Mouse (Mus musculus) hindbrain, postnatal 0 days (tissue): ENCODE measurements around the gene Zfp384. TPM values are rescaled to one million over a fixed set of nuclear protein-coding genes. Genes with fewer than 3 reads are reported as not detected.

Source experiments
- ATAC-seq: fragments of 200-750 bp; cut with Nextera tagmentation; 2 replicates; pipeline ENCODE4 v1.8.0; 2017; ENCODE audit warnings: mild to moderate bottlenecking, moderate TSS enrichment, moderate library complexity
- DNase-seq: peaks from one replicate; pipeline ENCODE4 v3.0.0-alpha.2; 2015; ENCODE audit warnings: low spot score
- H3K27ac ChIP-seq: fragments of 300-500 bp; sonication (generic); 2 replicates; pipeline ENCODE4 v1.5.1; 2014; ENCODE audit warnings: mild to moderate bottlenecking
- H3K27me3 ChIP-seq: fragments of 300-500 bp; sonication (generic); 2 replicates; pipeline ENCODE4 v1.6.1; 2014; ENCODE audit warnings: low read length, mixed read lengths; ENCODE audit not compliant: insufficient read depth
- H3K36me3 ChIP-seq: fragments of 300-500 bp; sonication (generic); 2 replicates; pipeline ENCODE4 v1.6.1; 2014; ENCODE audit warnings: low read length, mixed read lengths; ENCODE audit not compliant: insufficient read depth
- H3K4me1 ChIP-seq: fragments of 300-500 bp; sonication (generic); 2 replicates; pipeline ENCODE4 v1.6.1; 2014; ENCODE audit warnings: antibody characterized with exemption, low read length, mixed read lengths; ENCODE audit not compliant: insufficient read depth
- H3K4me2 ChIP-seq: fragments of 300-500 bp; sonication (generic); 2 replicates; pipeline ENCODE4 v1.6.1; 2014; ENCODE audit warnings: low read depth, mild to moderate bottlenecking, low read length, moderate library complexity, mixed read lengths
- H3K4me3 ChIP-seq: fragments of 300-500 bp; sonication (generic); 2 replicates; pipeline ENCODE4 v1.5.1; 2014; ENCODE audit warnings: low read length
- H3K9ac ChIP-seq: fragments of 300-500 bp; sonication (generic); replicated peaks from 2 replicates; pipeline ENCODE4 v1.6.1; 2014; ENCODE audit warnings: mild to moderate bottlenecking, low read length, moderate library complexity, mixed read lengths
- H3K9me3 ChIP-seq: fragments of 300-500 bp; sonication (generic); 2 replicates; pipeline ENCODE4 v1.6.1; 2016; ENCODE audit warnings: low read length, mixed read lengths
- CTCF ChIP-seq: IDR thresholded peaks from 2 replicates; pipeline ENCODE4 v1.5.1; 2016; ENCODE audit warnings: antibody characterized with exemption, control low read depth, low read depth
- WGBS: fragments of 180-500 bp; shearing (Covaris S2); extraction: QIAGEN DNeasy Blood & Tissue Kit; methylation state at CpG from one replicate; pipeline ENCODE4 v1.1.7; 2014; 5-methylcytosine and 5-hydroxymethylcytosine counted together
- polyA plus RNA-seq: library from polyadenylated mRNA; unstranded; fragments of >200 nt; fragmentation: Nextera tagmentation; extraction: Ambion mirVana; gene quantifications from 2 replicates; pipeline ENCODE4 v1.2.1, GENCODE M21; 2015
- total RNA-seq: library from RNA; depleted of rRNA; stranded (reverse); fragments of >200 nt; gene quantifications from 2 replicates; pipeline ENCODE4 v1.2.3, GENCODE M21; 2014; rRNA removed

Gene Zfp384
- 37.3 and 38.6 TPM in 2 replicates for total RNA-seq
- 10.3 and 11.6 TPM in 2 replicates for polyA plus RNA-seq

GRCm38 (mm10) chr6:125009129-125009180 lies at the start of gene Zfp384:
Gene Zfp384, plus strand, starts transcription at chr6:125009145.
- TF ChIP-seq CTCF, result no peak
- no peaks in the 10 kb centered on the region for H3K9me3 ChIP-seq
- WGBS, result 0% methylated on average over 3 of the region's 3 CpGs
- peak within 1 kb of the TSS; percentile 98 for H3K27ac ChIP-seq
- DNase-seq (no peak), ATAC-seq (no peak)
- peaks cover 13% of the 10 kb centered on the region; the same call in 1 of the 2 replicates for H3K36me3 ChIP-seq
- peak within 1 kb of the TSS; percentile 84 for H3K4me2 ChIP-seq
- H3K9ac ChIP-seq, result peak within 1 kb of the TSS; percentile 93
- no peaks in the 10 kb centered on the region for H3K27me3 ChIP-seq
- H3K4me1 ChIP-seq, result peaks cover 4% of the 10 kb centered on the region; the same call in 1 of the 2 replicates
- H3K4me3 ChIP-seq, result peak within 1 kb of the TSS; percentile 79

GRCm38 (mm10) chr6:124959960-124960359 lies 49.0 kb upstream of the Zfp384 start:
- no peak overlapping the region for H3K4me3 ChIP-seq
- H3K36me3 ChIP-seq, result peaks cover 29% of the 10 kb centered on the region
- H3K4me1 ChIP-seq, result peaks cover 5% of the 10 kb centered on the region
- DNase-seq, result no peak
- no peak overlapping the region for H3K4me2 ChIP-seq
- H3K27me3 ChIP-seq, result no peaks in the 10 kb centered on the region
- TF ChIP-seq CTCF, result no peak
- H3K27ac ChIP-seq, result no peak overlapping the region
- WGBS, result 90% methylated on average over 13 of the region's 13 CpGs
- H3K9ac ChIP-seq, result no peak overlapping the region
- no peak for ATAC-seq
- no peaks in the 10 kb centered on the region for H3K9me3 ChIP-seq

- no peak overlapping the region for H3K27ac ChIP-seq
- H3K9me3 ChIP-seq, result no peaks in the 10 kb centered on the region
- WGBS, result 92% methylated on average over 12 of the region's 12 CpGs
- DNase-seq (no peak), ATAC-seq (no peak)
- H3K9ac ChIP-seq, result no peak overlapping the region
- H3K4me3 ChIP-seq, result no peak overlapping the region
- no peak for TF ChIP-seq CTCF
- H3K4me1 ChIP-seq, result peaks cover 6% of the 10 kb centered on the region
- no peak overlapping the region for H3K4me2 ChIP-seq
- no peaks in the 10 kb centered on the region for H3K27me3 ChIP-seq
- H3K36me3 ChIP-seq, result peaks cover 29% of the 10 kb centered on the region
These were observed 47.9 kb upstream of the Zfp384 start for GRCm38 (mm10) chr6:124961021-124961420.

GRCm38 (mm10) chr6:124964638-124965037 lies 44.3 kb upstream of the Zfp384 start:
- H3K4me3 ChIP-seq, result peak overlapping the region; percentile 59
- peak overlapping the region; percentile 88 for H3K4me2 ChIP-seq
- H3K36me3 ChIP-seq, result peaks cover 17% of the 10 kb centered on the region
- peaks cover 12% of the 10 kb centered on the region for H3K4me1 ChIP-seq
- DNase-seq, result no peak
- TF ChIP-seq CTCF, result no peak
- ATAC-seq, result peak; percentile 30
- H3K27ac ChIP-seq, result peak overlapping the region; percentile 91
- peak overlapping the region; percentile 84 for H3K9ac ChIP-seq
- 44% methylated on average over 16 of the region's 16 CpGs for WGBS
- no peaks in the 10 kb centered on the region for H3K9me3 ChIP-seq
- H3K27me3 ChIP-seq, result no peaks in the 10 kb centered on the region

- TF ChIP-seq CTCF, result 0 out of 2 replicates have a peak, but pooled peaks have one; percentile 18
These were observed 43.7 kb upstream of the Zfp384 start, which contains the start of gene Cops7a for GRCm38 (mm10) chr6:124965088-124965719. Gene Cops7a, minus strand, starts transcription at chr6:124965538.

GRCm38 (mm10) chr6:124965747-124966146 lies 43.2 kb upstream of the Zfp384 start:
- Histone ChIP-seq H3K4me3 (peak overlapping the region; percentile 59), H3K4me2 (peak overlapping the region; percentile 88), H3K9me3 (no peaks in the 10 kb centered on the region), H3K4me1 (peaks cover 12% of the 10 kb centered on the region), H3K27me3 (no peaks in the 10 kb centered on the region), H3K27ac (peak overlapping the region; percentile 91), H3K9ac (peak overlapping the region; percentile 84), H3K36me3 (peaks cover 7% of the 10 kb centered on the region)
- no peak for DNase-seq
- WGBS, result 15% methylated on average over 15 of the region's 15 CpGs
- no peak for ATAC-seq
- TF ChIP-seq CTCF, result no peak

More at GRCm38 (mm10) chr6:124965088-124965719, 43.7 kb upstream of the Zfp384 start, which contains the start of gene Cops7a:
- Histone ChIP-seq H3K27me3 (no peaks in the 10 kb centered on the region), H3K36me3 (peaks cover 12% of the 10 kb centered on the region), H3K9ac (peak within 1 kb of the TSS; percentile 84), H3K4me1 (peaks cover 12% of the 10 kb centered on the region), H3K27ac (peak within 1 kb of the TSS; percentile 91), H3K4me2 (peak within 1 kb of the TSS; percentile 88), H3K4me3 (peak within 1 kb of the TSS; percentile 59), H3K9me3 (no peaks in the 10 kb centered on the region)
- ATAC-seq (peak; percentile 95), DNase-seq (peak; percentile 97)
- under 1% methylated on average over 67 of the region's 68 CpGs for WGBS

- Histone ChIP-seq H3K27me3 (no peaks in the 10 kb centered on the region), H3K4me3 (peak overlapping the region; percentile 59), H3K36me3 (no peaks in the 10 kb centered on the region), H3K4me1 (peaks cover 12% of the 10 kb centered on the region), H3K4me2 (peak overlapping the region; percentile 88), H3K9ac (peak overlapping the region; percentile 84; the same call in 1 of the 2 replicates), H3K9me3 (no peaks in the 10 kb centered on the region), H3K27ac (no peak overlapping the region)
- ATAC-seq (no peak), DNase-seq (peak; percentile 7)
- WGBS, result 95% methylated on average over 7 of the region's 7 CpGs
- TF ChIP-seq CTCF, result peak; percentile 45
These were observed 42.4 kb upstream of the Zfp384 start for GRCm38 (mm10) chr6:124966466-124967118.
